Mouse (Mus musculus) MEL (cell line): Measurements from ENCODE around the gene Uaca.

Source experiments
- CTCF ChIP-seq, 3 experiments: IDR thresholded peaks in 2 of 3; conservative IDR thresholded peaks in 1 of 3; 2 replicates each; pipeline ENCODE4 v1.5.1; 2011 to 2012; ENCODE audit warnings: low read length in 3 of 3, low read depth in 2 of 3, mild to moderate bottlenecking in 2 of 3, improper control_type of control experiment in 1 of 3, inconsistent platforms in 1 of 3, mixed read lengths in 1 of 3, moderate library complexity in 1 of 3; ENCODE audit not compliant: control insufficient read depth in 1 of 3, insufficient read depth in 1 of 3, poor library complexity in 1 of 3, severe bottlenecking in 1 of 3
- E2F4 ChIP-seq: IDR thresholded peaks from 2 replicates; pipeline ENCODE4 v1.6.1; 2011; ENCODE audit warnings: low read depth, low read length, improper control_type of control experiment, borderline replicate concordance
- EP300 ChIP-seq, 2 experiments: IDR thresholded peaks; 2 replicates each; pipeline ENCODE4 v1.6.1; 2011; ENCODE audit warnings: improper control_type of control experiment in 2 of 2, low read length in 2 of 2, low read depth in 1 of 2, mild to moderate bottlenecking in 1 of 2
- KAT2A ChIP-seq: conservative IDR thresholded peaks from 2 replicates; pipeline ENCODE4 v1.6.1; 2012; ENCODE audit warnings: low read depth, low read length, improper control_type of control experiment, inconsistent platforms
- MAX ChIP-seq: IDR thresholded peaks from 2 replicates; pipeline ENCODE4 v1.6.1; 2011; ENCODE audit warnings: low read length, improper control_type of control experiment
- NRF1 ChIP-seq: IDR thresholded peaks from 2 replicates; pipeline ENCODE4 v1.6.1; 2014; ENCODE audit warnings: low read depth, mild to moderate bottlenecking, inconsistent platforms, low read length, improper control_type of control experiment, moderate library complexity; ENCODE audit not compliant: poor library complexity, insufficient read depth, severe bottlenecking
- POLR2A ChIP-seq, 2 experiments: IDR thresholded peaks; 2 replicates each; pipeline ENCODE4 v1.6.1; 2011 to 2012; ENCODE audit warnings: low read length in 2 of 2, mild to moderate bottlenecking in 2 of 2, control low read depth in 1 of 2, improper control_type of control experiment in 1 of 2, low read depth in 1 of 2, moderate library complexity in 1 of 2; ENCODE audit not compliant: control insufficient read depth in 1 of 2, insufficient read depth in 1 of 2, poor library complexity in 1 of 2
- TAL1 ChIP-seq: IDR thresholded peaks from 2 replicates; pipeline ENCODE4 v1.6.1; 2012; ENCODE audit warnings: mild to moderate bottlenecking, inconsistent platforms, low read length, moderate library complexity, mixed read lengths
- USF1 ChIP-seq: IDR thresholded peaks from 2 replicates; pipeline ENCODE4 v1.6.1; 2014; ENCODE audit warnings: low read depth, mild to moderate bottlenecking, inconsistent platforms, low read length, improper control_type of control experiment, moderate library complexity
- USF2 ChIP-seq, 2 experiments: IDR thresholded peaks; 2 replicates each; pipeline ENCODE4 v1.6.1; 2011 to 2012; ENCODE audit warnings: improper control_type of control experiment in 2 of 2, low read length in 2 of 2, borderline replicate concordance in 1 of 2, inconsistent platforms in 1 of 2, low read depth in 1 of 2, mild to moderate bottlenecking in 1 of 2; ENCODE audit not compliant: insufficient read depth in 1 of 2

- TF ChIP-seq CTCF (IDR thresholded peaks at IDR 0.05 in 2 of 3, conservative IDR thresholded peaks at IDR 0.05 in 1 of 3; ENCODE audit: control insufficient read depth in 1 of 3, insufficient read depth in 1 of 3, low read depth in 2 of 3, low read length in 3 of 3, poor library complexity in 1 of 3, severe bottlenecking in 1 of 3) = no peak
- no peak for TF ChIP-seq E2F4
- no peak for TF ChIP-seq NRF1
- TF ChIP-seq POLR2A (IDR thresholded peaks at IDR 0.05; ENCODE audit: control insufficient read depth in 1 of 2, insufficient read depth in 1 of 2, low read depth in 1 of 2, low read length in 2 of 2, poor library complexity in 1 of 2) = no peak
- no peak for TF ChIP-seq EP300 (IDR thresholded peaks at IDR 0.05; ENCODE audit: low read depth in 1 of 2, low read length in 2 of 2)
- no peak for TF ChIP-seq TAL1
- TF ChIP-seq KAT2A = no peak
- TF ChIP-seq USF2 (IDR thresholded peaks at IDR 0.05; ENCODE audit: borderline replicate concordance in 1 of 2, insufficient read depth in 1 of 2, low read depth in 1 of 2, low read length in 2 of 2) = no peak
- TF ChIP-seq USF1 = no peak
- TF ChIP-seq MAX = no peak
Measured at GRCm38 (mm10) chr9:60751098-60751497, 43.2 kb upstream of the Uaca start.
